Mouse (Mus musculus) heart, postnatal 0 days (tissue): ENCODE data around the gene Zbtb1.

Source experiments
- CTCF ChIP-seq: IDR thresholded peaks from 2 replicates; pipeline ENCODE4 v1.5.1; 2016; ENCODE audit warnings: antibody characterized with exemption, control low read depth, low read depth
- EP300 ChIP-seq: IDR thresholded peaks from 2 replicates; pipeline ENCODE4 v1.6.1; 2016; ENCODE audit warnings: antibody characterized with exemption, low read depth

- TF ChIP-seq CTCF (no peak), EP300 (no peak)
Measured at GRCm38 (mm10) chr12:76349680-76350220, 20.3 kb upstream of the Zbtb1 start.
